Mouse (Mus musculus) pancreas, adult 10 weeks (tissue): ENCODE results near the gene Aire. TPM values are rescaled to one million over a fixed set of nuclear protein-coding genes. Genes with fewer than 3 reads are reported as not detected.

Experiments used
- polyA plus RNA-seq: library from polyadenylated mRNA; stranded (reverse); fragments of 350-450 nt; fragmentation: Illumina TruSeq; extraction: RNeasy Lipid Tissue Mini Kit (QIAGEN cat#74804); gene quantifications from one replicate; pipeline ENCODE4 v1.2.3, GENCODE M21; 2015; ENCODE audit warnings: low read depth, low replicate concordance; ENCODE audit not compliant: insufficient read depth

Aire gene
- polyA plus RNA-seq: not detected

GRCm38 (mm10) chr10:78043406-78043836 lies at the start of gene Aire:
Gene Aire (minus strand): TSS chr10:78043610.

GRCm38 (mm10) chr10:78069101-78070011 lies 25.9 kb upstream of the Aire start, which contains the start of gene Icosl:
Gene Icosl (plus strand): TSS chr10:78069302.

DNA sequence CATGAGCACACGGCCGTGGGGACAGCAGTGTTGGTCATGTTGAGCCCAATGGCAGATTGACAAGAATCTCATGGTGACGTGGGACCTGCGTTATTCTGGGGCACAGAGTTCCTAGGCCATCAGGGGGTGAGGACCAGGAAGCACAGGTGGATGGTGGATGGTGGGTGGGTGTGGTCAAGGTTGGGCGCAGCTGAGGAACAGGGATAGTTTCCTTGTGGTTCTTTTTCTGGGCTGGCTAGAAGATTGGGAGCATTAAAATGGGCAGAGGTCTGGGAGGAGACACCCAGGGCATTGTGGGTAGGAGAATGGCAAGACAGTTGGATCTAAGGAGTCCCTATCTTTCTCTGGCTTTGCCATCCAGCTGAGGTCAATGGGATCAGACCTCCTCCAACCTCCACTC lies 1.8 kb downstream of the Aire start, which contains the start of gene Dnmt3l:
Gene Dnmt3l, plus strand, starts transcription at position 301 of the 400 bp plus-strand sequence.

GRCm38 (mm10) chr10:78009945-78010293 lies 33.5 kb downstream of the Aire start, which contains the start of gene Pfkl:
Gene Pfkl (minus strand): TSS chr10:78010083.

Other genes with a start within 250 kb of the Aire start
- not detected for gene Gm9639, start 248.5 kb downstream of the Aire start, polyA plus RNA-seq
- not detected for gene Gm19668, start 244.5 kb downstream of the Aire start, polyA plus RNA-seq
- gene Gm9507, start 231.8 kb downstream of the Aire start, polyA plus RNA-seq: not detected
- not detected for gene Gm2696, start 228.9 kb downstream of the Aire start, polyA plus RNA-seq
- not detected for gene Krtap10-4, start 216.5 kb downstream of the Aire start, polyA plus RNA-seq
- not detected for gene Krtap10-10, start 207.7 kb downstream of the Aire start, polyA plus RNA-seq
- gene Gm36176, start 196.8 kb downstream of the Aire start, polyA plus RNA-seq: not detected
- gene Gm10318, start 190.8 kb downstream of the Aire start, polyA plus RNA-seq: not detected
- gene Gm3285, start 181.6 kb downstream of the Aire start, polyA plus RNA-seq: not detected
- 0.48 TPM for gene Lrrc3, start 141.1 kb downstream of the Aire start, polyA plus RNA-seq
- 1.4 TPM for gene Trpm2, start 73.0 kb downstream of the Aire start, polyA plus RNA-seq
- gene 1810043G02Rik, start 65.1 kb downstream of the Aire start, polyA plus RNA-seq: 6.9 TPM
- 9.8 TPM for gene Pfkl, start 33.5 kb downstream of the Aire start, polyA plus RNA-seq
- not detected for gene Dnmt3l, start 1.7 kb downstream of the Aire start, polyA plus RNA-seq
- gene Icosl, start 25.7 kb upstream of the Aire start, polyA plus RNA-seq: 4.5 TPM
- gene D10Jhu81e, start 126.2 kb upstream of the Aire start, polyA plus RNA-seq: 17.8 TPM
- gene Pwp2, start 141.5 kb upstream of the Aire start, polyA plus RNA-seq: 2.3 TPM
- 9.0 TPM for gene Trappc10, start 201.0 kb upstream of the Aire start, polyA plus RNA-seq